Mouse (Mus musculus) embryonic facial prominence, embryonic 10.5 days (tissue): ENCODE results near the gene Adam17. TPM values are rescaled to one million over a fixed set of nuclear protein-coding genes. Genes with fewer than 3 reads are reported as not detected.

Experiments
- DNase-seq: peaks from one replicate; pipeline ENCODE4 v3.0.0-alpha.2; 2017; ENCODE audit warnings: low spot score
- H3K27ac ChIP-seq: fragments of 300-500 bp; sonication (generic); replicated peaks from 2 replicates; pipeline ENCODE4 v1.5.1; 2016; ENCODE audit warnings: mild to moderate bottlenecking
- H3K27me3 ChIP-seq: fragments of 300-500 bp; sonication (generic); replicated peaks from 2 replicates; pipeline ENCODE4 v1.6.1; 2016; ENCODE audit warnings: low read depth, mild to moderate bottlenecking; ENCODE audit not compliant: poor library complexity, severe bottlenecking
- H3K36me3 ChIP-seq: fragments of 300-500 bp; sonication (generic); replicated peaks from 2 replicates; pipeline ENCODE4 v1.6.1; 2016; ENCODE audit warnings: mild to moderate bottlenecking, moderate library complexity
- H3K4me1 ChIP-seq: fragments of 300-500 bp; sonication (generic); 2 replicates; pipeline ENCODE4 v1.6.1; 2016
- H3K4me3 ChIP-seq: fragments of 300-500 bp; sonication (generic); 2 replicates; pipeline ENCODE4 v1.5.1; 2016; ENCODE audit warnings: mild to moderate bottlenecking, moderate library complexity
- H3K9me3 ChIP-seq: fragments of 300-500 bp; sonication (generic); 2 replicates; pipeline ENCODE4 v1.6.1; 2016; ENCODE audit warnings: mild to moderate bottlenecking
- WGBS: fragments of 180-500 bp; shearing (Covaris S2); methylation state at CpG from one replicate; pipeline ENCODE4 v1.1.7; 2016; 5-methylcytosine and 5-hydroxymethylcytosine counted together
- polyA plus RNA-seq: library from polyadenylated mRNA; unstranded; fragments of >200 nt; fragmentation: Nextera tagmentation; extraction: Ambion mirVana; gene quantifications from 2 replicates; pipeline ENCODE4 v1.2.1, GENCODE M21; 2016

The Adam17 gene
- polyA plus RNA-seq, 1 experiment from 2014 or later: 42.3 TPM

- no peak for DNase-seq
- WGBS: 42% methylated on average over 3 of the region's 3 CpGs
Observed at GRCm38 (mm10) chr12:21375376-21376157, 2.1 kb upstream of the Adam17 start.

GRCm38 (mm10) chr12:21373820-21374475, 516 bp upstream of the Adam17 start:
- Histone ChIP-seq H3K4me1 (peaks cover 13% of the 10 kb centered on the region), H3K27me3 (no peaks in the 10 kb centered on the region), H3K9me3 (no peaks in the 10 kb centered on the region), H3K36me3 (no peaks in the 10 kb centered on the region), H3K4me3 (peak overlapping the region; percentile 73), H3K27ac (peak overlapping the region; percentile 90)
- no peak for DNase-seq
- 5% methylated on average over 24 of the region's 24 CpGs for WGBS

More at GRCm38 (mm10) chr12:21375376-21376157, 2.1 kb upstream of the Adam17 start:
- Histone ChIP-seq H3K4me3 (no peak overlapping the region), H3K9me3 (no peaks in the 10 kb centered on the region), H3K27ac (no peak overlapping the region), H3K27me3 (no peaks in the 10 kb centered on the region), H3K36me3 (no peaks in the 10 kb centered on the region), H3K4me1 (peaks cover 13% of the 10 kb centered on the region)

GRCm38 (mm10) chr12:21370035-21370611, 3.3 kb downstream of the Adam17 start:
- Histone ChIP-seq H3K4me1 (peaks cover 13% of the 10 kb centered on the region), H3K4me3 (no peak overlapping the region), H3K36me3 (no peaks in the 10 kb centered on the region), H3K27me3 (no peaks in the 10 kb centered on the region), H3K9me3 (no peaks in the 10 kb centered on the region), H3K27ac (no peak overlapping the region)
- WGBS: 96% methylated on average over 1 of the region's 1 CpGs
- DNase-seq: no peak

GRCm38 (mm10) chr12:21369087-21369410, 4.4 kb downstream of the Adam17 start:
- Histone ChIP-seq H3K27ac (no peak overlapping the region), H3K27me3 (no peaks in the 10 kb centered on the region), H3K4me1 (peaks cover 10% of the 10 kb centered on the region; the same call in 1 of the 2 replicates), H3K4me3 (no peak overlapping the region), H3K36me3 (no peaks in the 10 kb centered on the region), H3K9me3 (no peaks in the 10 kb centered on the region)
- WGBS: 95% methylated on average over 5 of the region's 5 CpGs
- no peak for DNase-seq

GRCm38 (mm10) chr12:21368376-21369086, 4.9 kb downstream of the Adam17 start:
- Histone ChIP-seq H3K9me3 (no peaks in the 10 kb centered on the region), H3K27ac (no peak overlapping the region), H3K36me3 (no peaks in the 10 kb centered on the region), H3K27me3 (no peaks in the 10 kb centered on the region), H3K4me3 (no peak overlapping the region), H3K4me1 (peaks cover 10% of the 10 kb centered on the region; the same call in 1 of the 2 replicates)
- no peak for DNase-seq
- 94% methylated on average over 9 of the region's 9 CpGs for WGBS

- Histone ChIP-seq H3K4me1 (no peaks in the 10 kb centered on the region), H3K36me3 (peaks cover 23% of the 10 kb centered on the region), H3K27me3 (no peaks in the 10 kb centered on the region), H3K27ac (no peak overlapping the region), H3K9me3 (no peaks in the 10 kb centered on the region), H3K4me3 (no peak overlapping the region)
- WGBS: 68% methylated on average over 10 of the region's 10 CpGs
- peak; percentile 12 for DNase-seq
Observed at GRCm38 (mm10) chr12:21364624-21365435, 8.6 kb downstream of the Adam17 start.

- H3K4me3 ChIP-seq: no peak overlapping the region
- no peak overlapping the region for H3K27ac ChIP-seq
- 93% methylated on average over 3 of the region's 3 CpGs for WGBS
- no peaks in the 10 kb centered on the region for H3K4me1 ChIP-seq
- no peak for DNase-seq
- H3K27me3 ChIP-seq: no peaks in the 10 kb centered on the region
- H3K36me3 ChIP-seq: peaks cover 27% of the 10 kb centered on the region
- H3K9me3 ChIP-seq: no peaks in the 10 kb centered on the region
Observed at GRCm38 (mm10) chr12:21363195-21363594, 10.2 kb downstream of the Adam17 start.

GRCm38 (mm10) chr12:21362686-21363085, 10.7 kb downstream of the Adam17 start:
- no peak for DNase-seq

GRCm38 (mm10) chr12:21353681-21354080, 19.8 kb downstream of the Adam17 start:
- Histone ChIP-seq H3K4me1 (no peaks in the 10 kb centered on the region), H3K27ac (no peak overlapping the region), H3K4me3 (no peak overlapping the region), H3K36me3 (peaks cover 84% of the 10 kb centered on the region), H3K27me3 (no peaks in the 10 kb centered on the region), H3K9me3 (peaks cover 5% of the 10 kb centered on the region; the same call in 1 of the 2 replicates)
- WGBS: 96% methylated on average over 8 of the region's 8 CpGs
- DNase-seq: no peak

More at GRCm38 (mm10) chr12:21362686-21363085, 10.7 kb downstream of the Adam17 start:
- no peaks in the 10 kb centered on the region for H3K9me3 ChIP-seq
- 86% methylated on average over 2 of the region's 2 CpGs for WGBS
- no peak overlapping the region for H3K27ac ChIP-seq
- H3K27me3 ChIP-seq: no peaks in the 10 kb centered on the region
- no peak overlapping the region for H3K4me3 ChIP-seq
- H3K36me3 ChIP-seq: peaks cover 30% of the 10 kb centered on the region
- H3K4me1 ChIP-seq: no peaks in the 10 kb centered on the region

GRCm38 (mm10) chr12:21350113-21350876, 23.1 kb downstream of the Adam17 start:
- no peak for DNase-seq

GRCm38 (mm10) chr12:21346972-21347371, 26.5 kb downstream of the Adam17 start:
- no peak for DNase-seq
- 95% methylated on average over 7 of the region's 7 CpGs for WGBS
- Histone ChIP-seq H3K27ac (no peak overlapping the region), H3K9me3 (peaks cover 2% of the 10 kb centered on the region; the same call in 1 of the 2 replicates), H3K36me3 (peaks cover 83% of the 10 kb centered on the region), H3K27me3 (no peaks in the 10 kb centered on the region), H3K4me3 (no peak overlapping the region), H3K4me1 (no peaks in the 10 kb centered on the region)

More at GRCm38 (mm10) chr12:21350113-21350876, 23.1 kb downstream of the Adam17 start:
- Histone ChIP-seq H3K9me3 (peaks cover 5% of the 10 kb centered on the region; the same call in 1 of the 2 replicates), H3K27me3 (no peaks in the 10 kb centered on the region), H3K27ac (no peak overlapping the region), H3K36me3 (peaks cover 89% of the 10 kb centered on the region), H3K4me1 (no peaks in the 10 kb centered on the region), H3K4me3 (no peak overlapping the region)
- WGBS: 48% methylated on average over 7 of the region's 7 CpGs
